Mouse (Mus musculus) megakaryocyte, embryonic 14.5 days (primary cell): ENCODE measurements around the gene Frmpd1.

Source experiments
- FLI1 ChIP-seq: IDR thresholded peaks from 2 replicates; pipeline ENCODE4 v1.6.1; 2012; ENCODE audit warnings: low read length, inconsistent platforms, mixed read lengths
- GATA1 ChIP-seq: IDR thresholded peaks from 3 replicates; pipeline ENCODE4 v1.6.1; 2012; ENCODE audit warnings: mixed read lengths, low read length, inconsistent platforms, borderline replicate concordance

DNA sequence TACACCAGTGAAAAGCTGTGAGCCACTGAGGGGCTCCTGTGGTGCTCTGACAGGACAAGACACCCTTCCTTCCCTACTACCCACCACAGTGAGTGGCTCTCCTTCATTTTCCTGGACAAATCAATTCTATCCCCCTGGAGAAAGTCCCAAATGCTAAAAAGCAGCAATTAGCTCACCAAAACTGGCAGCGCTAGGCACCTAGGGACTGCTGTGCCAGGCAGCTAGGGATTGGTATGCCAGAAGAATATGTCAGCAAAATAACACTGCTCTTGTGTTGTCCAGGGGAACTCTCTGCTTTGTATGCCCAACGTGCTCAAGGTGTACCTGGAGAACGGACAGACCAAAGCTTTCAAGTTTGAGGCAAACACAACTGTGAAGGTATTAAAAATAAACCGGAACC is 76.9 kb downstream of the Frmpd1 start:
- no peak for TF ChIP-seq GATA1
- no peak for TF ChIP-seq FLI1
